Mouse (Mus musculus): ENCODE measurements around the gene Krt83. TPM values are rescaled to one million over a fixed set of nuclear protein-coding genes. Genes with fewer than 3 reads are reported as not detected.
"Not testable (repeated sequence)": the region's sequence is repeated elsewhere in the genome, so short reads cannot be mapped to it uniquely, and the experiment has no call there.

Krt83 gene
- polyA plus RNA-seq (2015; fragmentation: Nextera tagmentation; extraction: Ambion mirVana), result not detected in 2 replicates

- Histone ChIP-seq H3K4me1 (replicated peaks) (no peaks in the 10 kb centered on the region), H3K27me3 (no peaks in the 10 kb centered on the region), H3K36me3 (no peaks in the 10 kb centered on the region), H3K27ac (no peak within 1 kb of the TSS), H3K9ac (replicated peaks) (no peak within 1 kb of the TSS), H3K4me2 (replicated peaks) (no peak within 1 kb of the TSS), H3K4me3 (replicated peaks) (no peak within 1 kb of the TSS), H3K9me3 (no peaks in the 10 kb centered on the region)
- 53% methylated on average over 6 of the region's 6 CpGs for WGBS
- no peak for ATAC-seq
Observed at GRCm38 (mm10) chr15:101491431-101491830, at the start of gene Krt83. Krt83 (minus strand) TSS chr15:101491512.

GRCm38 (mm10) chr15:101538580-101538900 lies 47.2 kb upstream of the Krt83 start:
- no peak for ATAC-seq
- WGBS, result 68% methylated on average over 4 of the region's 4 CpGs

GRCm38 (mm10) chr15:101537864-101538579 lies 46.7 kb upstream of the Krt83 start:
- Histone ChIP-seq H3K4me3 (replicated peaks) (no peak overlapping the region), H3K9ac (replicated peaks) (no peak overlapping the region), H3K27ac (no peak overlapping the region), H3K4me1 (replicated peaks) (0 out of 2 replicates have a peak, but pooled peaks cover 5% of the 10 kb centered on the region), H3K27me3 (no peaks in the 10 kb centered on the region), H3K36me3 (no peaks in the 10 kb centered on the region), H3K9me3 (no peaks in the 10 kb centered on the region), H3K4me2 (replicated peaks) (no peak overlapping the region)
- WGBS, result 49% methylated on average over 7 of the region's 7 CpGs
- ATAC-seq, result no peak

More at GRCm38 (mm10) chr15:101538580-101538900, 47.2 kb upstream of the Krt83 start:
- no peak overlapping the region for H3K4me2 ChIP-seq (replicated peaks)
- H3K36me3 ChIP-seq, result no peaks in the 10 kb centered on the region
- H3K9ac ChIP-seq (replicated peaks), result no peak overlapping the region
- no peaks in the 10 kb centered on the region for H3K27me3 ChIP-seq
- no peak overlapping the region for H3K4me3 ChIP-seq (replicated peaks)
- no peak overlapping the region for H3K27ac ChIP-seq
- 0 out of 2 replicates have a peak, but pooled peaks cover 5% of the 10 kb centered on the region for H3K4me1 ChIP-seq (replicated peaks)
- H3K9me3 ChIP-seq, result no peaks in the 10 kb centered on the region

GRCm38 (mm10) chr15:101536054-101536850 lies 44.9 kb upstream of the Krt83 start:
- ATAC-seq, result no peak
- H3K27me3 ChIP-seq, result no peaks in the 10 kb centered on the region
- no peaks in the 10 kb centered on the region for H3K9me3 ChIP-seq
- H3K4me1 ChIP-seq (replicated peaks), result 0 out of 2 replicates have a peak, but pooled peaks cover 5% of the 10 kb centered on the region
- no peak overlapping the region for H3K27ac ChIP-seq
- no peaks in the 10 kb centered on the region for H3K36me3 ChIP-seq
- H3K9ac ChIP-seq (replicated peaks), result no peak overlapping the region
- 67% methylated on average over 9 of the region's 9 CpGs for WGBS
- H3K4me2 ChIP-seq (replicated peaks), result no peak overlapping the region
- H3K4me3 ChIP-seq (replicated peaks), result no peak overlapping the region

- WGBS, result 85% methylated on average over 7 of the region's 7 CpGs
- Histone ChIP-seq H3K9me3 (no peaks in the 10 kb centered on the region), H3K36me3 (no peaks in the 10 kb centered on the region), H3K4me3 (replicated peaks) (no peak within 1 kb of the TSS), H3K4me1 (replicated peaks) (0 out of 2 replicates have a peak, but pooled peaks cover 5% of the 10 kb centered on the region), H3K9ac (replicated peaks) (no peak within 1 kb of the TSS), H3K27me3 (no peaks in the 10 kb centered on the region), H3K4me2 (replicated peaks) (no peak within 1 kb of the TSS), H3K27ac (no peak within 1 kb of the TSS)
- no peak for ATAC-seq
Observed at GRCm38 (mm10) chr15:101532720-101533119, 41.4 kb upstream of the Krt83 start, which contains the start of gene Krt84. Krt84 (minus strand) TSS chr15:101532820.

GRCm38 (mm10) chr15:101522556-101523232 lies 31.4 kb upstream of the Krt83 start:
- Histone ChIP-seq H3K4me2 (replicated peaks) (no peak overlapping the region), H3K27ac (no peak overlapping the region), H3K4me3 (replicated peaks) (no peak overlapping the region), H3K4me1 (replicated peaks) (no peaks in the 10 kb centered on the region), H3K9ac (replicated peaks) (no peak overlapping the region), H3K27me3 (0 out of 2 replicates have a peak, but pooled peaks cover 6% of the 10 kb centered on the region), H3K36me3 (no peaks in the 10 kb centered on the region), H3K9me3 (no peaks in the 10 kb centered on the region)
- 83% methylated on average over 4 of the region's 4 CpGs for WGBS
- no peak for ATAC-seq

- no peak overlapping the region for H3K4me2 ChIP-seq (replicated peaks)
- H3K4me3 ChIP-seq (replicated peaks), result no peak overlapping the region
- no peaks in the 10 kb centered on the region for H3K36me3 ChIP-seq
- 8% methylated on average over 2 of the region's 2 CpGs for WGBS
- H3K27me3 ChIP-seq, result 0 out of 2 replicates have a peak, but pooled peaks cover 6% of the 10 kb centered on the region
- no peak for ATAC-seq
- no peak overlapping the region for H3K9ac ChIP-seq (replicated peaks)
- H3K4me1 ChIP-seq (replicated peaks), result no peaks in the 10 kb centered on the region
- no peaks in the 10 kb centered on the region for H3K9me3 ChIP-seq
- no peak overlapping the region for H3K27ac ChIP-seq
Observed at GRCm38 (mm10) chr15:101519792-101520191, 28.5 kb upstream of the Krt83 start.

GRCm38 (mm10) chr15:101517161-101517560 lies 25.8 kb upstream of the Krt83 start, which contains the start of gene Gm49425:
Gm49425 (minus strand) TSS chr15:101517261.
- H3K4me2 ChIP-seq (replicated peaks); ATAC-seq; H3K27me3 ChIP-seq; H3K36me3 ChIP-seq; H3K9ac ChIP-seq (replicated peaks); H3K4me1 ChIP-seq (replicated peaks); H3K9me3 ChIP-seq; H3K4me3 ChIP-seq (replicated peaks); H3K27ac ChIP-seq: not testable (repeated sequence)
- WGBS, result 78% methylated on average over 2 of the region's 2 CpGs

GRCm38 (mm10) chr15:101508247-101508646 lies 16.9 kb upstream of the Krt83 start:
- no peaks in the 10 kb centered on the region for H3K9me3 ChIP-seq
- H3K27me3 ChIP-seq, result no peaks in the 10 kb centered on the region
- H3K36me3 ChIP-seq, result no peaks in the 10 kb centered on the region
- H3K4me1 ChIP-seq (replicated peaks), result no peaks in the 10 kb centered on the region
- no peak overlapping the region for H3K9ac ChIP-seq (replicated peaks)
- WGBS, result 87% methylated on average over 9 of the region's 9 CpGs
- no peak overlapping the region for H3K4me3 ChIP-seq (replicated peaks)
- H3K4me2 ChIP-seq (replicated peaks), result no peak overlapping the region
- no peak overlapping the region for H3K27ac ChIP-seq
- no peak for ATAC-seq

- Histone ChIP-seq H3K27ac (no peak overlapping the region), H3K4me1 (replicated peaks) (no peaks in the 10 kb centered on the region), H3K27me3 (no peaks in the 10 kb centered on the region), H3K9ac (replicated peaks) (no peak overlapping the region), H3K36me3 (no peaks in the 10 kb centered on the region), H3K9me3 (no peaks in the 10 kb centered on the region), H3K4me3 (replicated peaks) (no peak overlapping the region), H3K4me2 (replicated peaks) (no peak overlapping the region)
- ATAC-seq, result no peak
- 64% methylated on average over 14 of the region's 14 CpGs for WGBS
Observed at GRCm38 (mm10) chr15:101506896-101507758, 15.8 kb upstream of the Krt83 start.

- Histone ChIP-seq H3K4me1 (replicated peaks) (no peaks in the 10 kb centered on the region), H3K4me3 (replicated peaks) (no peak overlapping the region), H3K36me3 (no peaks in the 10 kb centered on the region), H3K9ac (replicated peaks) (no peak overlapping the region), H3K27me3 (no peaks in the 10 kb centered on the region), H3K4me2 (replicated peaks) (no peak overlapping the region), H3K27ac (no peak overlapping the region), H3K9me3 (no peaks in the 10 kb centered on the region)
- 67% methylated on average over 2 of the region's 2 CpGs for WGBS
- ATAC-seq, result no peak
Observed at GRCm38 (mm10) chr15:101497181-101497580, 5.9 kb upstream of the Krt83 start.

Data from midbrain, embryonic 13.5 days (tissue).